Mouse (Mus musculus) urinary bladder, postnatal 25 days (tissue): ENCODE measurements around the gene Ppm1m.
A peak's percentile ranks its signal among the peaks of the same experiment; 100 is the strongest.

Source experiments
- DNase-seq: peaks from one replicate; pipeline ENCODE4 v3.0.0; 2022; ENCODE audit warnings: low spot score

Gene Ppm1m

GRCm38 (mm10) chr9:106157623-106157925 is 42.0 kb downstream of the Ppm1m start:
- DNase-seq, result no peak

- DNase-seq, result no peak
Observed at GRCm38 (mm10) chr9:106156921-106157622, 42.5 kb downstream of the Ppm1m start.

GRCm38 (mm10) chr9:106156419-106156818 is 43.1 kb downstream of the Ppm1m start:
- peak; percentile 17 for DNase-seq

GRCm38 (mm10) chr9:106154106-106154505 is 45.4 kb downstream of the Ppm1m start:
- DNase-seq, result no peak

- DNase-seq, result no peak
Observed at GRCm38 (mm10) chr9:106149399-106149754, 50.2 kb downstream of the Ppm1m start.

GRCm38 (mm10) chr9:106148541-106149398 is 50.8 kb downstream of the Ppm1m start:
- no peak for DNase-seq

GRCm38 (mm10) chr9:106147851-106148431 is 51.6 kb downstream of the Ppm1m start:
- DNase-seq, result no peak

GRCm38 (mm10) chr9:106147281-106147680 is 52.3 kb downstream of the Ppm1m start:
- no peak for DNase-seq

- DNase-seq, result no peak
Observed at GRCm38 (mm10) chr9:106145582-106145981, 54.0 kb downstream of the Ppm1m start.
